18 mouse cellular contexts compared by ENCODE assay signal in the genomic region with DNA sequence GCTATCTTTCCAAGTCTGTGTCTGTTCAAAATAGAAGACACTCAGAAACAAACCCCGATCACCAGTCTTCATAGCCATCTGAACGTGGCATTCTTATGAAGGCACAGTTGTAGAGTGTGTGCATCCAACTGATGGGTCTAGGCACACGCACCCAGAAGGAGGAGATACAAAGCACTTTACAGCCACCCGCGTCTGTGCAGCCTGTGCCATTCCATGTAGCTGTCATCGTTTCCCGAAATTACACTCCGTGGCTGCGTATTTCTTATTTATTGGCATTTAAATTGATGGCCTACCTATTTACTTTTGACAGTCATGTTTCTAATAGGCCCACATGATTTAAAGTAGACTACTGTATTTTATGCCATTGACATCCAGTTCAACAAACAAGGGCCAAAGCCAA. TPM values are rescaled to one million over a fixed set of nuclear protein-coding genes. Genes with fewer than 3 reads are reported as not detected.
DNase-seq lines count a peak whose midpoint lies in the region; ATAC-seq lines count a peak whose summit lies in the region.
"Had no signal": no experiment of that assay in that cellular context is flagged by ENCODE, and none has a peak within 500 bp of the region (broad histone marks: within the 10 kb centered on the region; RNA-seq: fewer than 3 reads in every experiment).

No protein-coding gene starts in this region.

- peak overlapping the region; percentile 40 for H3K4me2 ChIP-seq in neural tube, embryonic 11.5 days (ENCODE audit: low read depth)
- peak overlapping the region; percentile 70 for H3K4me2 ChIP-seq in midbrain, embryonic 13.5 days (replicated peaks)

- peaks cover 5% of the 10 kb centered on the region; the same call in 1 of the 2 replicates for H3K27me3 ChIP-seq in neural tube, embryonic 11.5 days (ENCODE audit: control insufficient read depth, insufficient read depth, low read length)
- peaks cover 29% of the 10 kb centered on the region for H3K27me3 ChIP-seq in hindbrain, embryonic 10.5 days (ENCODE audit: insufficient read depth, poor library complexity, severe bottlenecking)
- peaks cover 7% of the 10 kb centered on the region; the same call in 1 of the 2 replicates for H3K27me3 ChIP-seq in midbrain, embryonic 13.5 days

- DNase-seq in neural tube, embryonic 11.5 days (ENCODE audit: low spot score), result no peak
- no peak for DNase-seq in neural tube, embryonic 10.5 days (ENCODE audit: extremely low spot score, low spot score)
- no peak for DNase-seq in hindbrain, embryonic 10.5 days (ENCODE audit: low spot score)
- no peak for DNase-seq in T-cell, adult 2 months (ENCODE audit: low spot score)
- DNase-seq in embryo, embryonic 10 days (ENCODE audit: low spot score), result no peak
- DNase-seq: adrenal gland, adult 2 months; gastrocnemius, postnatal 25 days; kidney, postnatal 10 days; lung, postnatal 10 days; right cerebral cortex, postnatal 14 days; thymus, postnatal 14 days had no signal

- no peak for ATAC-seq in neural tube, embryonic 11.5 days (ENCODE audit: insufficient read depth, low FRiP score, low TSS enrichment)
- no peak for ATAC-seq in midbrain, embryonic 13.5 days
- ATAC-seq in megakaryocyte progenitor cell, adult 5-6 weeks (replicated peaks; ENCODE audit: poor library complexity), result no peak
- ATAC-seq: CD4-positive, CD25-positive, alpha-beta regulatory T cell, adult 4 months had no signal

- peak overlapping the region; percentile 48 for H3K4me3 ChIP-seq in neural tube, embryonic 11.5 days (ENCODE audit: low read depth, low read length)
- H3K4me3 ChIP-seq in hindbrain, embryonic 10.5 days, result peak overlapping the region; percentile 69
- H3K4me3 ChIP-seq in midbrain, embryonic 13.5 days (replicated peaks), result peak overlapping the region; percentile 69

- H3K9ac ChIP-seq in neural tube, embryonic 11.5 days (ENCODE audit: low read length), result peak overlapping the region; percentile 53
- H3K9ac ChIP-seq in midbrain, embryonic 13.5 days (replicated peaks), result peak overlapping the region; percentile 91

- no peaks in the 10 kb centered on the region for H3K9me3 ChIP-seq in neural tube, embryonic 11.5 days (ENCODE audit: control insufficient read depth, low read length)
- H3K9me3 ChIP-seq in hindbrain, embryonic 10.5 days, result no peaks in the 10 kb centered on the region
- no peaks in the 10 kb centered on the region for H3K9me3 ChIP-seq in midbrain, embryonic 13.5 days

- H3K27ac ChIP-seq in neural tube, embryonic 11.5 days (ENCODE audit: low read depth, low read length), result no peak overlapping the region
- H3K27ac ChIP-seq in hindbrain, embryonic 10.5 days, result peak overlapping the region; percentile 92
- peak overlapping the region; percentile 97; the same call in 1 of the 2 replicates for H3K27ac ChIP-seq in midbrain, embryonic 13.5 days

- H3K36me3 ChIP-seq in neural tube, embryonic 11.5 days (ENCODE audit: control insufficient read depth, insufficient read depth, low read length), result no peaks in the 10 kb centered on the region
- H3K36me3 ChIP-seq in hindbrain, embryonic 10.5 days, result no peaks in the 10 kb centered on the region
- H3K36me3 ChIP-seq in midbrain, embryonic 13.5 days, result 0 out of 2 replicates have a peak, but pooled peaks cover 6% of the 10 kb centered on the region

- WGBS in neural tube, embryonic 11.5 days, result 77% methylated on average over 9 of the region's 9 CpGs
- 92% methylated on average over 9 of the region's 9 CpGs for WGBS in hindbrain, embryonic 10.5 days
- WGBS in midbrain, embryonic 13.5 days, result 77% methylated on average over 9 of the region's 9 CpGs

- H3K4me1 ChIP-seq in neural tube, embryonic 11.5 days (ENCODE audit: control insufficient read depth, insufficient read depth, low read length), result 0 out of 2 replicates have a peak, but pooled peaks cover 6% of the 10 kb centered on the region
- H3K4me1 ChIP-seq in hindbrain, embryonic 10.5 days (replicated peaks), result peaks cover 28% of the 10 kb centered on the region
- peaks cover 63% of the 10 kb centered on the region for H3K4me1 ChIP-seq in midbrain, embryonic 13.5 days (replicated peaks)

RNA-seq across cellular contexts. Expression of a gene that starts 50.1 kb away (rescaled TPM):
- polyA plus RNA-seq in neural tube, embryonic 11.5 days (2014; fragmentation: Nextera tagmentation; extraction: Ambion mirVana), result 0.08 TPM in 1 of 2 replicates, not detected in the other
- not detected in 2 replicates for polyA plus RNA-seq in hindbrain, embryonic 10.5 days (2016; fragmentation: Nextera tagmentation; extraction: Ambion mirVana)
- polyA plus RNA-seq in midbrain, embryonic 13.5 days (2015; fragmentation: Nextera tagmentation; extraction: Ambion mirVana), result not detected in 2 replicates
- total RNA-seq in megakaryocyte progenitor cell, adult 5-6 weeks (2015), result not detected in 2 replicates
- not detected in 2 replicates for total RNA-seq in megakaryocyte progenitor cell, adult 5-6 weeks (2017)
- total RNA-seq: adrenal gland, adult 2 months; gastrocnemius, postnatal 25 days; left cerebral cortex, adult 18-20 months; liver, adult 2 months had no signal
- polyA plus RNA-seq: adrenal gland, adult 2 months; heart, embryonic 14.5 days; intestine, embryonic 14.5 days; liver, adult 2 months had no signal
